Mouse (Mus musculus) v-Abl transformed pro-B cells (cell line): ENCODE data around the gene Tmem19.

Experiments used
- in situ Hi-C, 2 experiments: fragments of 400-800 bp; cut with MboI; formaldehyde crosslinking; loops; one replicate each; pipeline ENCODE4 v1.15.1; 2025; ENCODE audit not compliant: unreplicated experiment in 2 of 2

Tmem19 gene

DNA sequence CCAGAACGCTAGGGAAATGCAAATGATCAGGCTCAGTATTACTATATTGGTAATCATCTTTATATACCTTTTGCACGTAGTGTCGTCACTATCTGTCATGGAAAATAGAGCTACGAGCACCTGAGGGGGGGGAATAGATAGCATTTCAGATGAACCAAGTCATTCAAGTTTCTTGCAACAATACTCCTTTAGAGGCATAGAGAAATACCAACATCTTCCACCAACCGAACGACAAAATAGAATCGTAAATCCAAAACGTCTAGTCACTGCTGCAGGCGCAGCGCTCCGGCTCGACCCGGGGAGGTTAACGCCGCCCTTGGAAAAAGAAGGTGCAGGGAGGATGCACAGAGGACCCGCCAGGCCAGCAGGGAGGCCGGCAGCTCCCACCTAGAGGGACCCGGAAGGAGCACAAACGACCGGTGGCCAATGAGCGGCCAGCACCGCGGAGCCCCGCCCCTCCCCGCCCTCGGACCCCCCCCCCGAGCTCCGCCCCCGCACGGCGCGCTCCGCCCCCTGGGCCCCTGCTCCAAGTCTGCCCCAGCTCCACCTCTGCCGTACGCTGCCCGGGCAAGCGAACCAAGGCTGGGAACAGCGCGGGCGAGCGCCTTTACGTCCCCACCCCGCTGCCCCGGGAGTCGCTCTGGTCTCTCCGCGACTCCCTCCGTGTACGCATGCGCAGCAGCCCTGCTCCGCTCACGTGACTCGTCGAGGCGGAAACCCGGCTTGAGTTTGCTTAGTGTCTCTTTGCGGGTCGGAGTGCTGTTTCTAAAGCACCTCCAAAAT is at the start of gene Tmem19:
TSS of gene Tmem19 (minus strand) at position 662 of the 783 bp plus-strand sequence.
- in situ Hi-C loops = no loop called here

DNA sequence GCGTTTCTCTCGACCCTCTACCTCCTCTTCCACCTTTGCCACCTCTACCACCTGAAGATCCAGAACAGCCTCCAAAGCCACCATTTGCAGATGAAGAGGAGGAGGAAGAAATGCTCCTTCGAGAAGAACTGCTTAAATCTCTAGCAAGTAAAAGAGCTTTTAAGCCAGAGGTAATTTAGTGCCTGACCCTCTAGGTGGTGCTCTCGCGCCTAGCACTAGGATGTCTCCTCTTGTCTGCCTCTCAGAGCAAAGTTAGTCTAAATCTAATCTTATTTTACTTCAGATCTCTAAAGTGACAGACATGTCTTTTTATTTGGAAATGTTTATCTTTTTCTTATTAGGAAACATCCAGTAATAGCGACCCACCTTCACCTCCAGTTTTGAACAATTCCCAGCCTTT is 44.1 kb upstream of the Tmem19 start:
- in situ Hi-C loops = loop anchor here (5.0 to 25.0 kb wide), 5 partner anchors 82 to 1656 kb away; partner anchors contain the start of gene Cct2 (in 1 of the 2)

- in situ Hi-C loops = loop anchor here (25.0 kb wide), 2 partner anchors 1095 to 1170 kb away; no protein-coding TSS in a partner anchor
These were observed 29.6 kb upstream of the Tmem19 start for GRCm38 (mm10) chr10:115391896-115392295.

GRCm38 (mm10) chr10:115391076-115391475 is 28.8 kb upstream of the Tmem19 start:
- in situ Hi-C loops = loop anchor here (25.0 kb wide), 2 partner anchors 1096 to 1171 kb away; no protein-coding TSS in a partner anchor

DNA sequence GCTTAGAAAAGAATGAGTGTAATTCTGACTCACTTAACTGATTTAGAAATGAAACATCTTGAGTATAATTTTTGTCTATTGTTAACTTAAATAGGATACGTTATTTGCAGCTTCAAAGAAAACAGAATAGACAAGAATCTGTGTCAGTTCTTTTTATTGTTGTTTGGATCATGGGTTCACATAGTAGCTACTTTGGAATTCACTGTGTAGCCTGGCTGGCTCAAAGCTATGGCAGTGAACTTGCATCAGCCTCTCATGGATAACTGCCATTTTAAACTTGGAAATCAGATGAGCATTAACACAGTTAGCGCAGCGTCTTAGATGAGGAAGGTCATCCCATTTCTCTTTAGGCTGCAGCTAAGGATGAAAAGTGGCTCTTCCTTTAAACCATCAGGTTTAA is 25.6 kb upstream of the Tmem19 start:
- in situ Hi-C loops = loop anchor here (5.0 to 25.0 kb wide), 3 partner anchors 76 to 1174 kb away; no protein-coding TSS in a partner anchor

GRCm38 (mm10) chr10:115385018-115386002 is 23.0 kb upstream of the Tmem19 start:
- in situ Hi-C loops = loop anchor here (5.0 to 25.0 kb wide), 3 partner anchors 73 to 1177 kb away; no protein-coding TSS in a partner anchor

DNA sequence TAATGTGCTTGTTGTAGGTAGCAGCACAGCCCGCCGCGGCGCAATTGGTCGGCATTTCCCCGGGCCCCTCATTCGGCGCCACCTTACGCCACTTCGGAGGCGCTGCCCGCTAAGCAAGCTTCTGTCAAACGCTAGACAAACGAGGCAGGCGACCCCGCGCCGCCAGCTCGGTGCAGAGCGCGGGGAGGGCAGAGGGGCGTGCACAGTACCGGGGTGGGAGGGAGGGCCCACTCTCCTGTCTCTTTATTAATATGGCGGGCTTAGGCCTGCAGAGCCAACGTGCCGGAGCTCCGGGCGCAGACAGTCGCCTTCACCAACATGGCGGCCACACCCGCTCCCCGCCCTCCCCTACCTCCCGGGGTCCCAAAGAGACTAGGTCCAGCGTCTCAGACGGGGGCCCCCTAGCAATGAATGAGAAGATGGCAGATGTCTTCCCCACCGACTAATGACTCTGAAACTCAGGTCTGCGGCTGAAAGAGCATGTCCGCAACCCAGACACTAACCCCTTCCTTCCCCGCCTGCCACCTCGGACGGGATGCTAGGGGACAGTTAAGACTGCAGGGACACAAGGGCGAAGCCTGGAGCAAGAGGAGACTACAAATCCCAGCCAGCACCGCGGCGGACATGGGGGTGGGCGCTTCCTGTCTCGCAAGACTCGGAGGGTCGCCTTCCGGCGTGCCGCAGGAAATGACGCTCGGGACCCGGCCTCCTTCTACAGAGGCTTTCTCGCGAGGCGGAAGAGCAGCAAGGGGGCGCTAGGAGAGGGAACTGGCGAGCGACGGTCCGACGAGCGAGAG is 22.1 kb upstream of the Tmem19 start, which contains the start of the genes Thap2 and Zfc3h1:
TSS of gene Thap2 (minus strand) at position 223 of the 797 bp plus-strand sequence.
TSS of gene Zfc3h1 (plus strand) at position 739 of the 797 bp plus-strand sequence.
- in situ Hi-C loops = loop anchor here (5.0 to 25.0 kb wide), 3 partner anchors 72 to 1178 kb away; no protein-coding TSS in a partner anchor

- in situ Hi-C loops = loop anchor here (25.0 kb wide), 2 partner anchors 1104 to 1179 kb away; no protein-coding TSS in a partner anchor
These were observed 21.4 kb upstream of the Tmem19 start for GRCm38 (mm10) chr10:115383644-115384220.

DNA sequence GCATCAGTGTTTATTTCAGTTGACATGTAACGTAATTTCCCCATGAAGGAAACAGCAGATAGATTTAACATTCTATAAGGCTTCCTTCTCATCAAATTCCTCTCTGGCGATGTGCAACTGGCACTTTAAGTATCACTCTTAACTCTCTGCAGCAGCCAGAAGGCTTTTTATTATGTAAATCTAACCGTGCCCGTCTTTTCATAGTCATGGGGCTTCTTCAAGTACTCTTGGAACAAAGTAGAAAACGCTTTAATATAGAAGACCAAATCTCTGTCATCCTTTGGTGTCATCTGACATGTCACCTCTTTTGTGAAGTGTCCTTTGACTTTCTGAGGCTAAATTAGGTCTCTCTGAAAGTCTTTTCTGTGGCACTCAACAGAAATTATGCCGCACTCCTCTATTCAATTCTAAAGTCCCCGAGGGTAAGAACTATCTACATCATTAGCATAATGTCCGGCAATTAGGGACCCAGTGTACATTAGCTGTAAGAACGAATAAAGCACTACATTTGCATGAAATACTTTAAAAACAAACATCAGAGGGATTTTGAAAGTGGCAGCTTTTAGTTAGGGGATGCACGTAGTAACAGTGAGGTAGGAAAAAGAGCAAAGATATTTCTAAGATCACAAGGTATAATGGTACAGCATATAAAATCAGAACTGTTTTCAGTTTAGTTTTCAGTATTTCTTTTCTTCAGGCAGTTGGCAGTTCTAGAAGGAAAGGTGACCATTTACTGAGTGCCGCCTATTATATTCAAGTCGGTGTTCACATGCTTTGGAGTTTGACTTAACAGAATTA is 20.7 kb upstream of the Tmem19 start:
- in situ Hi-C loops = loop anchor here (25.0 kb wide), 2 partner anchors 1104 to 1179 kb away; no protein-coding TSS in a partner anchor

DNA sequence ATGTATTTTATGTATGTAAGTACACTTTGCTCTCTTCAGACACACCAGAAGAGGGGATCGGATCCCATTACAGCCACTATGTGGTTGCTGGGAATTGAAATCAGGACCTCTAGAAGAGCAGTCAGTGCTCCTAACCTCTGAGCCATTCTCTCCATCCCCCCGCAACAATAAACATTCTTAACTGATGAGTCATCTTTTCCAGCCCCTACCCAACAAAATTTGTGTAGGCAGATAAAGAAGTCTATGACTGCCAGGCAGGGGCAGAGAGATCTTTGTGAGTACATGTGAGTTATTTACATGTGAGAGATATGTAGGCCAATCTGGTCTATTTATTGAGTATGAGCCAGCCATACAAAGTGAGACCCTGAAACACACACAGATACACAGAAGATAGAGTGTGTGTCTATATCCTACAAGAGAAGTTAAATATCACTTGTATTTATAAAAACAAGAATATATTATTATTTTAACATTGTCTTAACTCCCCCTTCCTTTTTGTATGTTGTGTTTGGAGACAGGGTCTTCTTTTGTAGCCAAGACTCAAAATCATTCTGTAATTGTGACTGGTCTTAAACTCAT is 19.3 kb upstream of the Tmem19 start:
- in situ Hi-C loops = loop anchor here (25.0 kb wide), 2 partner anchors 1106 to 1181 kb away; no protein-coding TSS in a partner anchor

GRCm38 (mm10) chr10:115363151-115363550 is 850 bp upstream of the Tmem19 start:
- in situ Hi-C loops = no loop called here

- in situ Hi-C loops = no loop called here
These were observed 293 bp upstream of the Tmem19 start for GRCm38 (mm10) chr10:115362623-115362964.

DNA sequence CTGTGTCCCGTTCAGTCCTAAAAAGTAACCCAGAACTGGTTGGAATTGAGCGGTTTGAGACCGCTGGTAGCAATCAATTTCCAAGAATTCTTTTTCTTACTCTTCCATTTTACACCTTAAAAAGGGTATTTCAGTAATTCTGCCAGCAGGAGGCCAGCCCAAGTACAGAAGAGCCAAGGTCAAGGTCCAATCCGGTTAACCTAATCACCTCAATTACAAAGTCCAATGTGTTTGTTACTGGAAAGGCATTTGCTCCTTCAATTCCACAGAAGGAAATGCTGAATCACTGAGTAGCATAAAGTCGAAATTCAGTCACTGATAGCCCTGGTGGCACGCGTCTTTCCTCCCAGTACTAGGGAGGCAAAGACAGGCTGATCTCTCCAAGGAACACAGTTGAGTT is 3.2 kb downstream of the Tmem19 start:
- in situ Hi-C loops = no loop called here

DNA sequence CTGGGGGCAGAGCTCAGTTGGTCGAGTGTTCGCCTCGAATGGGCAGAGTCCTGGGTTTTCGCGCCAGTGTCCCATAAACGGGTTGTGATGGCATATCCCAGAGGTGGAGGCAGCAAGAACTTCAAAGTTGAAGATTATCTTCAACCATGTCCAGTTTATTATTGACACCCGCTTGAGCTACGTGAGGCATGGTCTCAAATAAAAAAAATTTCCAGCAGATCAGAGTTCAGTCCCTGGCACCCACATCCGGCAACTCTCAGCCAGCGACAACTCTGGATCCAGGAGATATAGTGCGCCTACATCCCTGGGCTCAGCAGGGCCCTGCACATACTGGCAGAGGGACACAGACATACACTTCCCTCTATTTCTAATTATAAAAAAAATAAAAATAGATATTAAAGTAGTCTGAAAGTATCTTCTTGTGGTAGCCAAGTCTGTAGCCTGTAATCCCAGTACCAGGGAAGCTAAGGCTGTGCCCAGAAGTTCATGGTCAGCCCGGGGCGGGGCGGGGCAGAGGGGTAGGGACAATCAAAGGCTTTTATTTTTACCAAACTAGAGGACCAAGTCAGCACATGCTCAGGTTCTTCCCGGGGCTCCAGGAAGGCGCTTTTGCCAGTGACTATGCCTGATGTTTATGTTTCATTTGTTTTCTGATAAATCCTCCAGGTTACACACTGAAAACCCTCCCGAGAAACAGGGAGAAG is 3.9 kb downstream of the Tmem19 start:
- in situ Hi-C loops = no loop called here

DNA sequence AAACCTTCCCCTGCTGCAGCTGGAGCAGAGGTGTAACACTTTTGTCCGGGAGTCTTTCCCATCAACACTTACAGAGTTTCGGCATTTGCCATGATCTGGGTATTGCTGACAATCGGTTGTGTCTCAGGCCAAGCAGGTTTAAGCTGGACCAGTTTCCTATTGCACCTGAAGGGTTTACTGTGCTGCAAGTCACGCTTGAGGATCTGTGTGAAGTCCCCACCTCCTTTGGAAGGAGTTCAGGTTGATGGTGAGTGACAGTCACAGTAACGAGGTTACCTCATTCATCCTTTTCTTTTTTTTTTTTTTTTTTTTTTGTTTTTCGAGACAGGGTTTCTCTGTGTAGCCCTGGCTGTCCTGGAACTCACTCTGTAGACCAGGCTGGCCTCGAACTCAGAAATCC is 6.2 kb downstream of the Tmem19 start:
- in situ Hi-C loops = no loop called here

GRCm38 (mm10) chr10:115355016-115355415 is 7.3 kb downstream of the Tmem19 start:
- in situ Hi-C loops = no loop called here

- in situ Hi-C loops = no loop called here
These were observed 7.7 kb downstream of the Tmem19 start for GRCm38 (mm10) chr10:115354553-115354952.
